Mouse (Mus musculus) cerebellum, adult 11 months (tissue): ENCODE measurements at regions not wholly inside any gene's neighbourhood (a gene's known extent, or its start where the extent isn't known, plus 50 kb on each side); places are given as distances from the start of the nearest gene placed in this dataset.
"Not testable (repeated sequence)": the region's sequence is repeated elsewhere in the genome, so short reads cannot be mapped to it uniquely, and the experiment has no call there.

Experiments
- DNase-seq: peaks from one replicate; pipeline ENCODE4 v3.0.0; 2022

DNA sequence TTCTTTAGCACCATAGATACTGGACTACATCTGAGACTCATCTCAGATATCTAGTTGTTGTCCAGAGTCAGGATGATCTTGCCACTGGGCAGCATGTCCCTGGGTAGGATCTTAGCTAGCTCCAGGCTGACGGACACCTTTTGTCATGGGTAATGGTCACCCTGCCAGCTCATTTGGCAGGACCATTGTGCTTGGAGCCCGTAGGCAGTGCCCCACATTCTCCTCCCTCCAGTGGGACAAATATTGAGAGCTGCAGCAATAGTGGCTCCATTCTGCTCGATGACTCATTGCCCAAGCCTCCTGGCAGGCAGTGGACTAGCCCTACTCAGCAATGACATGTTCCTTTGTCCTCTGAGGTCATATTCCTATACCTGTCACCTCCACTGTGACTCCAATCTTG lies 258.9 kb upstream of the Tmpo start:
- no peak for DNase-seq

DNA sequence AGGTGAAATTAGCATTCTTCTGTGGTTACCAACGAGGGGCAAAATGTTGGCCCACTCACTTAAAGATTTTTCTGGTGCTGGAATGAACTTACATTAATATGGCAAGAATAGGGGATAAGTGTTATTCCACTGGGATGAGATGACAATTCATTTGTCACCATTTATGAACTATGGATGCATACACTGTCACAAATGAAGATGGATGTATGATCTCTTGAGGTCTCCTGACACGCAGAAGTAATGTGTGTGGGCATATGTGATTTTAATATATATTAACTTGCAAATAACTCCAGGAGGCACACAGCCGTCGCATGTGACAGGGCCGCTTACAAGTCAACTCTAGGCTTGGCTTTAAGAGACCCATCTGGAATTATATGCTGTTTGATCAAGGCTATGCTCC lies 256.8 kb upstream of the Tmpo start:
- no peak for DNase-seq

DNA sequence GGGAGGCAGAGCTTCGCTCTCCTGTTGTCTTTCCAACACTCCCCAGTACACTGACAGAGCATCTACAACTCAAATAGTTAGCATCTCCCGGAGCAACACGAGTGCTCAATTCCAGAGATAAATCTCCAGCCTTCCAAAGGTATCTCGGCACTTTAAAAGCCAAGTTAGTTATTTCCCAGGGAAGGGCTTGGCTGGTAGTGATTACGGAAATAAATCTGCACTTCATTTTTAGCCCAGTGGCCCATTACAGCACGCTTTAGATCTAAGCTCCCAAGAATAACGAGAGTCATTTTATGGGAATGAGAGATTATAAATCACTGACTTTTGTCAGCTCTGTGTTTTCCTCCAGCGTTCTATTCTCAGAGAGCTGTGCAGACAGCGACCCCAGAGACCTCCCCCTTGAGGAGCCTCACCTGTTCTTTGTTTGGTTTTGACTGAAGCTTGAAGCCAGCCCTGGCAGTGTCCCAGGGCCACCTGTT lies 255.0 kb upstream of the Tmpo start:
- DNase-seq = no peak

DNA sequence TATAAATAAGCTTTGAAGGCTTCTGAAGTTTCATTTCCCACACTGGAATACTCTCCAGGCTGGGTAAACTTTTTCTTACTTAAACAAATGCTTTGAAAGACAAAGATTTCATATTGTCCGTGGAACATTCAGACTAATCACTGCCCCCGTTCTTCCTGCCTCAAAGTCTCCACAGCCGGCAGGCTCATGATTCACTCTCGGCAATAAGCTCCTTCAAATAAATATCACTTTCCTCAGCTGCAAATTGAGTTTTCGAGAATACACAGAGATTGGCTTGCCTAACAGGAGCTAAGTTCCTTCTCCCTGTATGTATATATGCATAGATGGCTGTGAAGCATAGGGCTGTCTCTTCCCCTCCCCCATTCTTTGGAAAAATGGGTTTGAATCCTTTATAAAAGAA lies 249.2 kb upstream of the Tmpo start:
- no peak for DNase-seq

DNA sequence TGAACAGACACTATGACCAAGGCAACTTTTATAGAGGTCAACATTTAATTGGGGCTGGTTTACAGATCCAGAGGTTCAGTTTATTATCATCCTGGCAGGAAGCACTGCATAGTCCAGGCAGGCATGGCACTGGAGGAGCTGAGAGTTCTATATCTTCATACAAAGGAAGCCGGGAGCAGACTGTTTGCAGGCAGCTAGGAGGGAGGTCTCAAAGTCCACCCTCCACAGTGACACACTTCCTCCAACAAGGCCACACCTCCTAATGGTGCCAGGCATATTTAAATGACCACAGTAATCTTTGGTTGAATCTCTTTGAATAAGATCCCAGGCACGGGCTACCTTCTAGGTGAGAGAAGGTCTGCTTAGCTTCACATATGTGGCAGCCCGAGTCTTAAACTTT lies 245.5 kb upstream of the Tmpo start:
- DNase-seq = no peak

DNA sequence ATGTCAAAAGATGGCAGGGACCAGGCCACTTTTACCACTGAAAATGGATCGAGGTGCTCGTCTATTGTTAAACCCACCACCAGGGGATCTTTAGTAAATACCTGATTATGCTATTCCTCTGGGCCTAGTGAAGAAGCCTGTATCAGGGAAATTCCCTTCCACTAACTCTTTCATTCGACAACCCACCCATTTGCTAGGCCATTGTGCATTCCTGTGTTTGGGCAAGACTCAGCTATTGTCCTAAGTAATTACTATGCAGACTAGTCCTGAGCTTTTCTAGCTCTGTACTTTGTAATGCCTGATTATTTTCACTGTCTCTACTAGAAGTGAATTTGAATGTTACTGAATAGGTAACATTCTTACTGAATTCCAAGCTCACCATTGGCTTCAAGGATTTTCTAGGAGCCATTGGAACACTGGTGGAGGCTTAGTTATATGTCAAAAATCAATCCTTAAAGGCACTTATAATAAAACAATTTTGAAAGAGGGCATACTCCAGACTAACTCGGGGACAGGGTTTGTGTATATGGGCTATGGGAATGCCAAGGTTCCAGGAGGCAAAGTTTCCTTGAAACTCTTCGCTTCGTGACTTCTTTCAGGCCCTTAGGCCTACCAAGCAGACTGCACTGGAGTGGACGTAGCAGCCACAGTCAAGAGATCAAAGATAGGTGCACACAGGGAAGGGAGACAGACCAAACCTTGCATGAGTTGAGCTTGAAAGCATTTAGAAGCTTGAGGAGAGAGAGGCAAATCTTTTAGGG lies 244.7 kb upstream of the Tmpo start:
- not testable (repeated sequence) for DNase-seq

DNA sequence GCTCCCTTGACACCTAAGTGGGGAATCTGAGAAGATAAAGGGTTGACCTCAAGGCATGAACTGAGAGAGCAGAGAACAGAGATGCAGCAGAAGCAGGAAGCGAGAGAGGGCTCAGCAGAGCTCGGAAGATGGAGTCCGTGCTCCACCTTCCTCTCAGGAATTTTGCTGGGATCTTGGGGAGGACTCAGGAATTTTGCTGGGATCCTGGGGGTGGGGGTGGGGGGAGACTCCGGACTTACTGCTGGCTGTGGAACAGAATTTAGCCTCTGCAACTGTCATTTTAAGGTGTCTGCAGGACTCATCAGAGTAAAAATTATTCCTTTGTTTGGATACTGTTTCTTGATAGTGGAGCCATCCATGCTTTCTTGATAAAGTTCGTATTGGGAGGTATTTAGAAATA lies 243.7 kb upstream of the Tmpo start:
- DNase-seq = no peak

DNA sequence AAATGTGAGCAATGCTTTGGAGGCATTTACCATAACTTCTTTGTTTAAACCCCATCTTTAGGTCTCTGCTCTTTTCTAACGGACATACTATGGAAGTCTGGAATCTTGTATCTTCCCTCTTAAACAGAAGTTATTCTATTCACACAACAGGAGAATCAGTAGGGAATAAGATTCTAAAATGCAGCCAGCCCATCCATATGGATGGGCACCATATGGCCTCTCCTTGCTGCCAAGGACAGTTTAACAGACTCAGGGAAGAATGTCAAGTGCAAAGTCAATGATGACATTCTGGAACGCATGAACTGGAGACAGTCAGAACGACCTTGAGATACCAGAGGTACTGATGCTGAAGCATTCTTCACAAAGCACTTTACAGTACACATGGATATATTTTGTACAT lies 206.1 kb upstream of the Tmpo start:
- DNase-seq = no peak

DNA sequence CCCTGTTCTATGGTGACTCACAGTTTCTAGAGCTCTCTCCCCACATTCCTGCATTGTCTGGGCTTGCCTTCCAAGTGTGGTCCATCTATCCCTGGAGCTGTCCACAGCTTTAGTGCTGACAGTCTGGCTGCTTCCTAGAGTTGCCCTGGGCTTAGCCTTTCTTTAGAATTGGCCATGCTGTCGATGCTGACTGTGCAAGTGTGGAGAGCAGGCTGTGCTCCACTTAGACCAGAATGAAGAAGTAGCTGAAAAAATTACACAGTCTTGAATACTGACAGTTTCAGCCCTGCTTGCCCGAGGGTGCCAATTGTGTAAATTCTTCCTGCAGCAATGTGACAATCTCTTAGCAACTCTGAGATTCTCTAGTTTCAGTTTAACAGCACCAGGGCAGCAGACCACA lies 203.3 kb upstream of the Tmpo start:
- DNase-seq = peak; percentile 12

DNA sequence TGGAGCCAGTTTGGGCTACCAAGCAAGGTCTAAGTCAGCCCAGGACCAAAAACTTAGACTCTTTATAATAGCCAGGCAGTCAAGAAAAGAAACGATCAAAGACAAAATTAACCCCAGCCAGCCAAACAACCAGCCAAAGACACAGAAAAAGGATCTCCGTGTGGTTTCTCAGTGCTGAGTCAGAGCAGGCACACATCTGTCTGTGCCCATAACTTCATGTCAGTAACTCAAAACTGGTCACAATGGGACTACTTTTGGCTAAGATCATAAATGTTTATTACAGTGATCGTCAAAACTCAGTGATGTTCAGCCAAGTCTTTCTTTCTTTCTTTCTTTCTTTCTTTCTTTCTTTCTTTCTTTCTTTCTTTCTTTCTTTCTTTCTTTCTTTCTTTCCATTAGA lies 195.6 kb upstream of the Tmpo start:
- no peak for DNase-seq

DNA sequence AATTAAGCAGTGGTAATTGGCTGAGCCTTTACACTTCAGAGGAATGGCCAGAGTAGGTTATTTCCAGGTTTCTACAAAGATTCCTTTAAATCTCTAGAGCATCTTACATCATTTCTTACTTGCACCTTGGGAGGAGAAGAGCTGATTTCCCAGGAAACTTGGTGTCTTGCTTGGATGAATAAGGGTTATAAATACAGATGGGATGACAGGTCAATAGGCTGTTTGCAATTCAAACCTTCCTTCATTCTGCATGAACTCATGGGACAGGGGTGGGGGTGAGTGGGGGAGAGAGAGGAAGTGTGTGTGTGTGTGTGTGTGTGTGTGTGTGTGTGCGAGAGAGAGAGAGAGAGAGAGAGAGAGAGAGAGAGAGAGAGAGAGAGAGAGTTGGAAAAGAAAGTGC lies 186.4 kb upstream of the Tmpo start:
- no peak for DNase-seq

DNA sequence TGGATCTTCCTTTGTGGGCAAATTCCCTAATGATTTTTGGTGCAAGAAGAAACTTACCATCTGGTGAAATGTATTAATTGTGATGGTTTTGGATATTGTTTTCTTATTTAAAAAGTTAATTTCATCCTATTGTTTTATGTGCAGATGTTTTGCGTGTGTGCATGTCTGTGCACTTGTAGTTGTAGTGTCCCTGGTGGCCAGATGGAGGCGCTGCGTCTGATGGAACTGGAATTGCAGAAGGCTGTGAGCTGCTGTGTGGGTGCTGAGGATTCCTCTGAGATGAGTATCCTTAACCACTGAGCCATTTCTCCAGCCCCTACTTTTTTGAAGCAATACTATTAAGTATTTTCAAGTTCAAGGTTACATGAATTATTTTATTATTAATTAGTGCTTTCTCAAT lies 181.5 kb upstream of the Tmpo start:
- no peak for DNase-seq

DNA sequence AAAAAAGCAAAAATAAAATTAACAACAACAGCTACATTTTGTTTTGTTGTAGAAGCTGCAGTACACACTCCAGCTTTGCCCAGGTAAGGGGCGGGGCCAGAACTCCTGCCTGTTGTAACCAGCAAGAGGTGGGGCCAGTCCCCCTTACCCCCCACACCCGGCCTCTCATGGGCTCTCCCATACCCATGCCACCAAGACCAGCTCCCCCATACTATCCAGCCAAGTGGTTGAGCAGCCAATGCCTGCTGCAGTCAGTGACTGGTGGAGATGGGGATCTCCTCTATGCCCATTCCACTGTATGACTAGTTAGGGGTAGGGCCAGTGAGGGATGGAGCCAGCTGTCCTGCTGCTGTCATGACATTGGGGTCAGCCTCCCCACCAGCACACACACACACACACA lies 180.5 kb upstream of the Tmpo start:
- DNase-seq = no peak

DNA sequence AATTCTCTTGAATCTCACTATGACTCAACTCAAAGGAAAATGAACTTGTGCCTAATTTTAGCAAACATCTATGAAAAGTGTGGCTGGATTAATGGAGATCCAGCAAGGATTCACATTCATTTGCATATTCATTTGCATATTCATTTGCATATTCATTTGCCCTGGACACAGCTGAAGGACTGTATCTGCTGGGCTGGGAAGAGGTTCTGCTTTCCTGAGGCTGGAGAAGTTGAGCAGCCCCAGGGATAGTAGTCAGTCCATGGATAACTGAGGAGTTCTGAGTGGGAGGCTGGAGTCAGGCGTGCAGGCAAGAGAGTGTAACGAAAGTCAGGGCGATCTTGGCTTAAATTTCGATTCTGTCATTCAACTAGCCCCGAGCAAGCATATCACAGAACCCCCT lies 164.3 kb upstream of the Tmpo start:
- DNase-seq = no peak

DNA sequence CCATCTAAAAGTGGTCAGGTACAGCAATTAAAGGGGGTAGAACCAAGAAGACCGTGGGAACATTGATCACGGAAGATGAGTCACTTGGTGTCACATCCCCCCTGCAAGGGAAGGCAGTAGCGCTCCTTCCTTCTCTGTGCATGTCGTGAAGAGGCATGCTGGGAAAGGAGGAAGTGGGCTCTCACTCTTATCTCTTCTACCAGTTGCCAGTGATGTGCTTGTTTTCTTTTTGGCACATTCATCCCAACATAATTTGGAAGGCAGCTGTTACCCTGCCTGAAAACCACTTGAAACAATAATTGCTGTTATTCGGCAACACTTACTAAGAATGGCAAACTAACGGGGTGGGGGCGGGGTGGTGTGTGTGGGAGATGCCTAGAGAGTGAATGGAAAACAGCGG lies 161.0 kb upstream of the Tmpo start:
- no peak for DNase-seq

DNA sequence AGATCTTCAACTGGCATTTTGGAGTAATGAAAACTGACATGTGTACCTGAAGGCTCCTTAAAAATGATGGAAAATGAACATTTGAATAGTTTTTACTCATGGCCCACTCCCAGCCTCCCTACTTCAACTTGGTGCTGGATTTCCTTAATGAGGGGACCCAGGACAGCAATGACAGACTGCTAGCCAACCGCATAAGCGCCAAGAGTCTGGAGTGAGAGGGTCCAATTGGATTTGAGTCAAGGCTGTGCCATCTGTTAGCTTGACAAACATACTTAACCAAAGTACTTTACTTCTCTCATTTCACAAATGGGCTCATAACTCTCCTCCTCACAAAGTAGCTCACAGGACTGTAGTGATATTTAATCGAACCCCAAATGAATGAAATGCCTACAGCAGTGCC lies 158.2 kb upstream of the Tmpo start:
- DNase-seq = no peak

DNA sequence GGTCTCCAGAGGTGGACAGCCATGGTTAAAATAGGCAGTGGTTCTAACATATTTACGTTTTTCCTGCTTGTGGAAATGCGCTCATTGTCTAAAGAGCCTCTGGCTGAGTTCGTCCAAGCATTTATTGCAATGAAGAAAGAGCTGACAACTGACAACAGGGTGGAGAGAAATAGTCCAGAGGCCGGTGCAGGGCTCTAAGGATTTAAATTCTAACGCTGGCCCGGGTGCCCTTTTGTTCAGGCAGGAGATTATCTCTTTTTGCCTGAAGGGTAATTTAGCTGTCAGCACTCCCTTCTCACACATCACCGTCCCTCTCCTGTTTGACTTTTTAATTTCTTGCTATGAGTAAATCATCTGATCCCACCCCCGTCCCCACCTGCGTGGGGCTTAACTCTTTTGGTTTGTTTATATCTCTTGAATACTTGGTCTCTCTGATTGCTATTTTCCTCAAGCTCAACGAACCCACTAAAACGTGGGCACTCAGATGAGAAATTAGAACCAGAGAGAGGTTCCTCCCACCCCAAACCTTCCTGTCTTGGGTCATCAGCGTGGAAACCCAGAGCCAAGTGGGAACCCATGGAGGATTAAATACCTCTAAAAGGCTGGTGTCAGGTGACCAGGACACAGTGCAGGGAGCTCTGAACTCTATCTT lies 145.7 kb upstream of the Tmpo start:
- no peak for DNase-seq

DNA sequence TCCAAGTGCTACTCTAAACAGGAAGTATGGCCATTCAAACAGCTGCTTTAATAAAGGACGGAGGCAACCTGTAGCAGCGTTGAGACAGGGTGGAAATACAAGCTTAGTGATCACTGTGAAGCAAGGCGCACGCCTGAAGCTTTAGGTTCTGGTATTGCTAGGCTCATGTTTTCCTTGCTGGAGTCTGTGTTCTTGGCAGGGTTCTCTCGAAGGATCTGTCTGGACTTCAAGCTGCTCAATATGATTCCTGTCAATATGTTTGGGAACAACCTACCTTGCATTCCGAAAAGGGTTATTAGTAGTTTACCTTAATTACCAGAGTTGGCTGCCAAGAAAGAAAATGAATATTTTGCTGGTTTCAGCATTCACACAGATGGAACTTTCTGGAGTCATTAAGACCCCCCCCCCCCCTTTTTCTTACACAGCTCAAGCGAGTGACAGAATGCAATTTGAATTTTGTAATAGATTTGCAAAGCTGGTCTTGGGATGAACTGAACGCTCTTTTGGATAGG lies 145.1 kb upstream of the Tmpo start:
- DNase-seq = no peak

DNA sequence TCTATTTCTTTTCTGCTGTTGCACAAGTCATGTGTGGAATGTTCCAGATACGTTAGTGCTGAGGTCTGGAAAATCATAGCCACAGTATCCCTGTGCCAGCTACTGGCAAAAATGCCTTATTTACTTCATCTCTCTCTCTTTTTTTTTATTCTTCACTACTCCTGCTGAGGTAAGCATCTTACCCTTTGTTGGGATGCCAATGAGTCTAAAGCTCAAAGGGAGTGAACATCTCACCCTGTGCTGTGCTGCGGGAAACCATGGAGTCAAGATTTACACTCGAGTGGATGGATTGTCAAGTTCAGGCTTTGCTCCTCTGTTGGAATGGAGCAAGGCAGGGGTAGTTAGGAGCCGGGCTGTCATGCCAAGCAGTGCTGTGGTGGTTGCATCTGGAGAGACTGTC lies 140.1 kb upstream of the Tmpo start:
- no peak for DNase-seq

DNA sequence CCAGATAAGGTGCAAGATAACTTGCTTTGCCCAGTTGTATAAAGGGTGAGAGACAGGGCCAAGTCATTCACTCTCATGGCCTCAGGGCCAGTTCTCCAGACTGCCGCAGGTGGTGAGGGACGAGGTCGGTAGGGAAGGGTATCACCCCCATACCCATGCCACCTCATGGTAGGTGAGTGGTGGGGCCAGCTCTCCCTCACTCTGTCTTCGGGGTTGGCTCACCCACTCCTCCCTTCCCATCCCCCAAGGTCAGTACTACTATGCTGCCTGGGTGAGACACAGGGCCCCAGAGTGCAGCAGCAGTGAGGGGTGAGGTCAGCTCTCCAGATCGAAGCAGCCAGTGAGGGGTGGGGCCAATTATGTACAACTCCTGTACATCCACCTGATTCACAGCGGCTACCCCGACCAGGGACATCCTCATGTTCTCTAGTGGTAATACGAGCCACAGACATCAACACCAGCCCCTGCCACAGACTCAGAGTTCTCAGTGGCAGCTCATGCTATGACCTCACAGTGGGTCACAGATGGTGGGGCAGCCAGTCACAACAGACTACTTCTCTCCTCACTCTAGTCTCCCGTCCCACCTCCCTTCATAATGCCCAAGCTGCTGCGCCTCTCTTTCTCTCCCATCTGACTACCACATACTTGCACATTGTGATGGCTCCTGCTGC lies 138.5 kb upstream of the Tmpo start:
- DNase-seq = no peak

DNA sequence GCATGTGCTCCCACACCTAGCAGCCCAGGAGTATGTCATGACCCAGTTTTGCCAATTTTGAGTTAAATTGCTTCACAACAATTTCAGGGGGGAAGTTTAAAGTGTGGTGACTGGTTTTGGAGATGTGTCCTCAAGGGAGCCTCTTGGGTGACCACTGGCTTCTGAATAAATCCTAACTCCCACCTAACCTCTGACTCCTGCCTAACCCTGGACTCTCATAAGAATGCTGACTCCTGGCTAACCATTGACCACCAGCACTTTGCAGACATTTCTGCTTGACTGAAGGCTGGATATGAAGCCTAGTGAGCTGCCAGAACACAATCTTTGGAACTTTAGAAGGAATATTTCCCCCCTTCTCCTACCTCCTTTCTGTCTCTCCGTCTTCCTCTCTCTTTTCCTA lies 133.3 kb upstream of the Tmpo start:
- no peak for DNase-seq

DNA sequence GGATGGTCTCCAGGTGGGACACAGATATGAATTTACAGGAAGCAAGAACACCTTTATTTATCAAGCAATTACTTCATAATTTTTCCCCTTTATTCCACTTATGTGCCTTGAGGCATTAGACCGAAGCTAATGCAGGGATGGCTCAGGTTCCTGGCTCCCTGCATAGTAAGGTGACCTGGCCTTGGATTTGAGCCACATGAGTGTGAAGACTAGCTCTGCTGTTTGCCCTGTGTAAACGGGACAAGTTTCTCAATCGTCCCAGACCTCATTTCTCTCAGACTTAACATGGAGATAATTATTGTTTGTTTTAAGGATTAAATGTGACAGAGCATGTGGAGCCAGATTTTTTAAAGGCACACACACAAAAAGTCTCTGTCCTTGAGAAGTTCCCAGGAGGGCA lies 132.2 kb upstream of the Tmpo start:
- no peak for DNase-seq

DNA sequence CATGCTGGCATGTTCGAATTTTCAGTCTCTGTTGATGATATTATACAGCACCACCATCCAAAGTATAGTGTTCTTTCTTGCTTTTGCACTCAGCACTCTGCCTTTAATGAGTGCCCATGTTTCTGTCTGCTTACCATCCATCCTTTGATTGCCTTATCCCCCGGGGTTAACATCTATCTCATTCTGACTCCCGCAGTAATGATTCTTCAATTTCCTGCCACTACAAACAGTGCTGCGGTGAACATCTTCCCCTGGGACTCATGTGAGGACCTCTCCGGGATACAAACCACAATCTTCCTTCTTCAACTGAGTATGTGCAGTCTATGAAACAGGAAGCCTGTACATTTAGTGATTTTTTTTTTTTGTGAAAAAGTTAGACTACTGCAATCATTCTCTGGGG lies 131.8 kb upstream of the Tmpo start:
- DNase-seq = no peak

DNA sequence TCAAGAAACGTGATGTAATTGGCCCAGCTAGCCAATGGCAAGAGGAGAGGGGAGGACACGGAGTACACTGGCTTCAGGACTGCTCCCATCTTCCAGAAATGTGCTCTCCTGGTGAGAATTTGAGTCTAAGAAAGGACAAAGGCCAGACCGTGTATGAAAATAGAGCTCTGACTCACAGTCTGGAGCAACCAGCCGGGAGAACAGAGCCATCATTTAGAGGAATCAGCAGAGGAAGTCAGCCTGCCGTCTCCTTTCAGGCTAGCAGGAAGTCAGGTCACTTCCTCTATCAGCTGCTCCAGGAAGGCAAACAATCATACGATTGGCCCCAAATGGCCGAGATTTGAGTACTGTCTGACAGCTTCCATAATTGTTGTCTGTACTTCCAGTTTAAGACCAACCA lies 119.0 kb upstream of the Tmpo start:
- no peak for DNase-seq
